Mouse (Mus musculus) limb, embryonic 13.5 days (tissue): Measurements from ENCODE around the gene Gfpt1. TPM values are rescaled to one million over a fixed set of nuclear protein-coding genes. Genes with fewer than 3 reads are reported as not detected.
"Not testable (repeated sequence)": the region's sequence is repeated elsewhere in the genome, so short reads cannot be mapped to it uniquely, and the experiment has no call there.

Experiments used
- ATAC-seq: fragments of 200-750 bp; cut with Nextera tagmentation; 2 replicates; pipeline ENCODE4 v1.8.0; 2017; ENCODE audit warnings: low read depth, moderate number of reproducible peaks, moderate TSS enrichment; ENCODE audit not compliant: low FRiP score
- H3K27ac ChIP-seq: fragments of 300-500 bp; sonication (generic); 2 replicates; pipeline ENCODE4 v1.5.1; 2015; ENCODE audit warnings: inconsistent platforms, mild to moderate bottlenecking, moderate library complexity
- H3K27me3 ChIP-seq: fragments of 300-500 bp; sonication (generic); 2 replicates; pipeline ENCODE4 v1.6.1; 2015; ENCODE audit warnings: mild to moderate bottlenecking, inconsistent platforms
- H3K36me3 ChIP-seq: fragments of 300-500 bp; sonication (generic); 2 replicates; pipeline ENCODE4 v1.6.1; 2015; ENCODE audit warnings: inconsistent platforms, mild to moderate bottlenecking, moderate library complexity
- H3K4me1 ChIP-seq: fragments of 300-500 bp; sonication (generic); 2 replicates; pipeline ENCODE4 v1.6.1; 2015; ENCODE audit warnings: inconsistent platforms
- H3K4me2 ChIP-seq: fragments of 300-500 bp; sonication (generic); replicated peaks from 2 replicates; pipeline ENCODE4 v1.6.1; 2015; ENCODE audit warnings: inconsistent platforms, mild to moderate bottlenecking, moderate library complexity
- H3K4me3 ChIP-seq: fragments of 300-500 bp; sonication (generic); 2 replicates; pipeline ENCODE4 v1.5.1; 2015; ENCODE audit warnings: moderate library complexity, mild to moderate bottlenecking, inconsistent platforms
- H3K9ac ChIP-seq: fragments of 300-500 bp; sonication (generic); 2 replicates; pipeline ENCODE4 v1.6.1; 2015; ENCODE audit warnings: mild to moderate bottlenecking, inconsistent platforms
- H3K9me3 ChIP-seq: fragments of 300-500 bp; sonication (generic); 2 replicates; pipeline ENCODE4 v1.6.1; 2016; ENCODE audit warnings: inconsistent platforms
- WGBS: fragments of 180-500 bp; shearing (Covaris S2); methylation state at CpG from one replicate; pipeline ENCODE4 v1.1.7; 2015; 5-methylcytosine and 5-hydroxymethylcytosine counted together
- polyA plus RNA-seq: library from polyadenylated mRNA; unstranded; fragments of >200 nt; fragmentation: Nextera tagmentation; extraction: Ambion mirVana; gene quantifications from 2 replicates; pipeline ENCODE4 v1.2.1, GENCODE M21; 2015

Gfpt1 gene
- polyA plus RNA-seq, 1 experiment from 2014 or later, result 27.3 TPM

DNA sequence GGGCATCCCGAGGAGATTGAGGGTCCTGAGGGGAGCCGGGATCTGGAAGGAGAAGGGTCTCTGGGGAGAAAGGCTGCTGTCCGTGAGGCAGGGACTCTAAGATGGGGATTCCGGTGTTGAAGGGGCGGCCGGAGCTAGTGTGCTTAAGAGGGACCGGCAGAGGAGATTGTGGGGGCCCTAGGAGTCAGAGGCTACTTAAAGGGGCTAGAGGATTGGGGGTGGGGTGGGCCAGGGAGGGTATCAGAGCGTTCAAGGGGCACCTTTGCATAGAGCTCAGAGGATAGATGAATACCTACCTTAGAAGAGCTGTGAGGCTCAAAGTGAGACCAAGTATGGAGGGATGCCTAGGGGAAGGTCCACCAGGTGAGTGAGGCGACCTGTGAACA is 478 bp downstream of the Gfpt1 start:
- H3K27ac ChIP-seq, result peak overlapping the region; percentile 100
- no peak for ATAC-seq
- peaks cover 22% of the 10 kb centered on the region for H3K4me1 ChIP-seq
- peaks cover 5% of the 10 kb centered on the region for H3K36me3 ChIP-seq
- H3K27me3 ChIP-seq, result no peaks in the 10 kb centered on the region
- H3K4me2 ChIP-seq, result peak overlapping the region; percentile 75
- H3K4me3 ChIP-seq, result peak overlapping the region; percentile 94
- no peaks in the 10 kb centered on the region for H3K9me3 ChIP-seq
- H3K9ac ChIP-seq, result peak overlapping the region; percentile 97
- 3% methylated on average over 9 of the region's 9 CpGs for WGBS

GRCm38 (mm10) chr6:87044895-87045294 is 2.2 kb downstream of the Gfpt1 start:
- ATAC-seq, result no peak
- H3K4me1 ChIP-seq, result peaks cover 22% of the 10 kb centered on the region
- H3K27me3 ChIP-seq, result no peaks in the 10 kb centered on the region
- no peak overlapping the region for H3K9ac ChIP-seq
- H3K9me3 ChIP-seq, result no peaks in the 10 kb centered on the region
- H3K4me2 ChIP-seq, result peak overlapping the region; percentile 75
- H3K36me3 ChIP-seq, result peaks cover 19% of the 10 kb centered on the region
- 85% methylated on average over 2 of the region's 2 CpGs for WGBS
- H3K4me3 ChIP-seq, result no peak overlapping the region
- no peak overlapping the region for H3K27ac ChIP-seq

GRCm38 (mm10) chr6:87045507-87045906 is 2.9 kb downstream of the Gfpt1 start:
- H3K27me3 ChIP-seq, result no peaks in the 10 kb centered on the region
- no peaks in the 10 kb centered on the region for H3K9me3 ChIP-seq
- peaks cover 22% of the 10 kb centered on the region for H3K4me1 ChIP-seq
- no peak overlapping the region for H3K4me3 ChIP-seq
- H3K9ac ChIP-seq, result no peak overlapping the region
- no peak overlapping the region for H3K4me2 ChIP-seq
- 75% methylated on average over 3 of the region's 3 CpGs for WGBS
- no peak overlapping the region for H3K27ac ChIP-seq
- peaks cover 19% of the 10 kb centered on the region for H3K36me3 ChIP-seq
- ATAC-seq, result no peak

DNA sequence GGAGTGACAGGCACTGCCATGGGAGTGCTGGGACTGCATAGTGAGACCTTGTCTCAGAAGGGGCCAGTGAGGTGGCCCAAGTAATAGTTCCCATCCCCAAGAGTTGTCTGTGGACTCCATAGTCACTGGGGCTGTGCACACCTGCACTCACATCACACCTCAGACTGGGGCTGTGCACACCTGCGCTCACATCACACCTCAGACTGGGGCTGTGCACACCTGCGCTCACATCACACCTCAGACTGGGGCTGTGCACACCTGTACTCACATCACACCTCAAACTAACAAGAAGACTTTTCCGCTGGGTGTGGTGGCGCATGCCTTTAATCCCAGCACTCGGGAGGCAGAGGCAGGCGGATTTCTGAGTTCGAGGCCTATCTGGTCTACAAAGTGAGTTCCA is 6.1 kb downstream of the Gfpt1 start:
- H3K9ac ChIP-seq, H3K4me2 ChIP-seq, H3K9me3 ChIP-seq, ATAC-seq, H3K4me3 ChIP-seq, H3K27me3 ChIP-seq, H3K27ac ChIP-seq: not testable (repeated sequence)
- H3K36me3 ChIP-seq, result peaks cover 46% of the 10 kb centered on the region
- peaks cover 12% of the 10 kb centered on the region for H3K4me1 ChIP-seq
- 93% methylated on average over 7 of the region's 7 CpGs for WGBS

GRCm38 (mm10) chr6:87051886-87052425 is 9.3 kb downstream of the Gfpt1 start:
- no peak overlapping the region for H3K9ac ChIP-seq
- H3K27me3 ChIP-seq, result no peaks in the 10 kb centered on the region
- H3K36me3 ChIP-seq, result peaks cover 74% of the 10 kb centered on the region
- no peaks in the 10 kb centered on the region for H3K4me1 ChIP-seq
- no peak overlapping the region for H3K4me2 ChIP-seq
- H3K4me3 ChIP-seq, result no peak overlapping the region
- WGBS, result 92% methylated on average over 10 of the region's 10 CpGs
- no peak for ATAC-seq
- H3K27ac ChIP-seq, result no peak overlapping the region
- no peaks in the 10 kb centered on the region for H3K9me3 ChIP-seq

DNA sequence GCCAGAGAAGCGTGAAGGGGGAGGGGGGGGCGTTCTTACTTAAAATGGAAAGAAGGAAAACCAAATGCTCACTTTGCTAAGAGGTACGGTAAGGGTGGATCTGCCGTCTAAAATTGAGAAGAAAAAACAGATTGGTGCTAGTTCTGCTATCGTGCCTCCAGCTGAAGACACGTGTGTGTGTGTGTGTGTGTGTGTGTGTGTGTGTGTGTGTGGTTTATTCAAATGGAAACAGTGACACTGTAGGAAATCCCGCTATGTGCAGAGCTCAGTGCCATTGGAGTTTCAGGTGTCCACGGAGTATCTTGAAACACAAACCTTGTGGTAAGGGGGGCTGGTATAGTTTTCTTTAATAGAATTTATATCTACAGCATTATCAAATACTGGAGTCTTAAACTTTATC is 11.5 kb downstream of the Gfpt1 start:
- Histone ChIP-seq H3K4me3 (no peak overlapping the region), H3K27ac (no peak overlapping the region), H3K4me1 (no peaks in the 10 kb centered on the region), H3K27me3 (no peaks in the 10 kb centered on the region), H3K9me3 (no peaks in the 10 kb centered on the region), H3K4me2 (no peak overlapping the region), H3K36me3 (peaks cover 81% of the 10 kb centered on the region), H3K9ac (no peak overlapping the region)
- ATAC-seq, result no peak
- WGBS, result 94% methylated on average over 8 of the region's 8 CpGs

DNA sequence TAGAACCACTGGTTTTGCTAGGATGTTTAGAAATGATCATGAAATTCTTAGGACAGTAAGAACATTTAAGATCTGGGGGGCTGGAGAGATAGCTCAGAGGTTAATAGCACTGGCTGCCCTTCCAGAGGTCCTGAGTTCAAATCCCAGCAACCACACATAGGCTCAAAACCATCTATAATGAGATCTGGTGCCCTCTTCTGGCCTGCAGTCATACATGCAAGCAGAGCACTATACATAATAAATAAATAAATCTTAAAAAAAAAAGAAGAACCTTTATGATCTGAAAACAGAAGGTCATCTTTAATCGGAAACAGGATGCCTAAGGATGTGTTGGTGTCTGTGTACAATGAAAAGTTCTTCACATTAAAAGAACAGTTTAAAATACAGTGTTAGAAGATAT is 17.1 kb downstream of the Gfpt1 start:
- H3K9ac ChIP-seq, result no peak overlapping the region
- H3K9me3 ChIP-seq, result no peaks in the 10 kb centered on the region
- peaks cover 94% of the 10 kb centered on the region for H3K36me3 ChIP-seq
- no peak overlapping the region for H3K27ac ChIP-seq
- no peaks in the 10 kb centered on the region for H3K27me3 ChIP-seq
- H3K4me2 ChIP-seq, result no peak overlapping the region
- H3K4me3 ChIP-seq, result no peak overlapping the region
- no peak for ATAC-seq
- 98% methylated on average over 1 of the region's 1 CpGs for WGBS
- no peaks in the 10 kb centered on the region for H3K4me1 ChIP-seq

- H3K36me3 ChIP-seq, result peaks cover 93% of the 10 kb centered on the region
- H3K4me1 ChIP-seq, result no peaks in the 10 kb centered on the region
- H3K27ac ChIP-seq, result no peak overlapping the region
- no peak for ATAC-seq
- H3K4me2 ChIP-seq, result no peak overlapping the region
- no peaks in the 10 kb centered on the region for H3K27me3 ChIP-seq
- H3K9ac ChIP-seq, result no peak overlapping the region
- H3K9me3 ChIP-seq, result no peaks in the 10 kb centered on the region
- H3K4me3 ChIP-seq, result no peak overlapping the region
- WGBS, result 92% methylated on average over 4 of the region's 4 CpGs
These were observed 20.9 kb downstream of the Gfpt1 start for GRCm38 (mm10) chr6:87063586-87063985.

DNA sequence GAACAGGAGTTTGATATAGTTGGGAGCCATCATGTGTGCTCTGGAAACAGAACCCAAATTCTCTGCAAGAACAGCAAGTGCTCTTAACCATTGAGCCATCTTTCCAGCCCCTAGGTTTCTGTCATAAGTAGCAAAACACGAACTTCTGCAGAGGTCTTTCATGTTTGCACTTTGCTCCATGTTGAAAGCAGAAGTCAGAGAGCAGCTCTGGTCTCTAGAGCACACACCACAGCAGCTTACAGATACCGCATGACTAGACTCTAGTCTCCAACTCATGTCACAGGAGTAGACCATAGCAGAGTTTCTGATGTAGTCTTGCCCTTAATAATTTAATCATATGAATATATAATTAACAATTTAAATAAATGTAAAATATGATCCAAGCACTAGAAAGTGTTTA is 25.6 kb downstream of the Gfpt1 start:
- no peak for ATAC-seq
- Histone ChIP-seq H3K27me3 (no peaks in the 10 kb centered on the region), H3K9me3 (no peaks in the 10 kb centered on the region), H3K36me3 (peaks cover 95% of the 10 kb centered on the region), H3K9ac (no peak overlapping the region), H3K4me1 (peaks cover 11% of the 10 kb centered on the region; the same call in 1 of the 2 replicates), H3K4me2 (no peak overlapping the region), H3K27ac (no peak overlapping the region), H3K4me3 (no peak overlapping the region)
- 90% methylated on average over 2 of the region's 2 CpGs for WGBS

DNA sequence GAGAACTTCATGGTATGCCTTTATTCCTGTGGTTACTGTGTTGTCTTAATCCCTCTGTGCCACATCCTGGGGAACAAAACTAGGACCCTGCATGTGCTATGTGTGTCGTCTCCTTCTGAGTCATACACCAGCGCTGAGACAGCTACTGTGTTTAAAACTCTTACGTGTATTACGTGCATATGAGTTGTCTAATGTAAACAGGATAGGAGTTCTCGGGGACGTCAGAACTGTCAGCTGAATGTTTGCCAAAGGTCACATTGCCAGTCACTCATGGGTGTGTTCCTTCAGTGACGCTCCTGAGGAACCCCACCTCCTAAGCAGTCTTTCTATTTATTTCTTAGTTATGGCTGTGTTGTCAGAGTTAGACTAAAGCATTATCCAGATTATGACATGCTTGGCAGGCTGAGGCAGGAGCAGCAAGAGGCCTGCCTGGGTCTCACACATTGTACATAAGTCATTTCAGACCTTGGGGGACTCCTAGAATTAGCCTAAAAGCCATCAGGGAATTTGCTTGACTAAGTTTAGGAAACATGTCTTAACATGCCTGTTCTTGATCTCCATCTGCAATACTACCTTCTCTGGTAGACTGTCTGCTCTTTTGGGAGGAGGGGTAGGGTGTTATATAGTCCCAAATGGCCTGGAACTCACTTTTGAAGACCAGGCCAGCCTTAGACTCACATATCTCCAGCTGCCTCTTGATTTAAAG is 26.7 kb downstream of the Gfpt1 start:
- H3K4me1 ChIP-seq, result peaks cover 11% of the 10 kb centered on the region; the same call in 1 of the 2 replicates
- 85% methylated on average over 7 of the region's 7 CpGs for WGBS
- no peak overlapping the region for H3K4me3 ChIP-seq
- no peaks in the 10 kb centered on the region for H3K9me3 ChIP-seq
- no peaks in the 10 kb centered on the region for H3K27me3 ChIP-seq
- H3K9ac ChIP-seq, result no peak overlapping the region
- no peak overlapping the region for H3K4me2 ChIP-seq
- no peak for ATAC-seq
- H3K27ac ChIP-seq, result no peak overlapping the region
- peaks cover 94% of the 10 kb centered on the region for H3K36me3 ChIP-seq

- Histone ChIP-seq H3K4me3 (no peak overlapping the region), H3K36me3 (peaks cover 83% of the 10 kb centered on the region), H3K4me2 (no peak overlapping the region), H3K27me3 (no peaks in the 10 kb centered on the region), H3K9ac (no peak overlapping the region), H3K27ac (no peak overlapping the region), H3K9me3 (no peaks in the 10 kb centered on the region), H3K4me1 (peaks cover 11% of the 10 kb centered on the region; the same call in 1 of the 2 replicates)
- ATAC-seq, result no peak
- WGBS, result 89% methylated on average over 4 of the region's 4 CpGs
These were observed 28.0 kb downstream of the Gfpt1 start for GRCm38 (mm10) chr6:87070641-87071040.

GRCm38 (mm10) chr6:87072759-87073158 is 30.1 kb downstream of the Gfpt1 start:
- no peak overlapping the region for H3K4me3 ChIP-seq
- no peak for ATAC-seq
- no peak overlapping the region for H3K4me2 ChIP-seq
- H3K9me3 ChIP-seq, result no peaks in the 10 kb centered on the region
- H3K4me1 ChIP-seq, result peaks cover 11% of the 10 kb centered on the region; the same call in 1 of the 2 replicates
- no peaks in the 10 kb centered on the region for H3K27me3 ChIP-seq
- WGBS, result 77% methylated on average over 4 of the region's 4 CpGs
- H3K27ac ChIP-seq, result no peak overlapping the region
- no peak overlapping the region for H3K9ac ChIP-seq
- peaks cover 81% of the 10 kb centered on the region for H3K36me3 ChIP-seq
